Mouse (Mus musculus) adrenal gland, adult 8-10 months (tissue): ENCODE measurements at regions not wholly inside any gene's neighbourhood (a gene's known extent, or its start where the extent isn't known, plus 50 kb on each side); places are given as distances from the start of the nearest gene placed in this dataset.

Experiments used
- DNase-seq: peaks from one replicate; pipeline ENCODE4 v3.0.0; 2022

DNA sequence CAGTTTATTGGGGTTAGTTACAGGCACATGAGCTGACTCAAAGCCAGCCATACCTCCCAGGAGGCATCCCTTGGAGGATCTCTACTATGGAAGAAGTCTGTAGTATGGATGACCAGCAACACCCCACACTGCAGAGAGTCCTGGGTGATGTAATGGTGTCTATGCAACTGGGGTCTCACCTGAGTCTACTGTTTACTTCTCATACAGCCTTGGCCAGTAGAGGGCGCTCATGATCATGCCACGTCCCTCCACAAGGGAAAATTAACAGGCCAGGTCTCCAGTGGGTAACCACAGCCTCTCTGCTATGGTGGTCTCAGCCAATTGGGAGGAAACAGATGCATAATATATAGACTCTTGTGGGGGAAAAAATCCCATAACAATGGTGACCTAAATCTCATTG, 111.7 kb downstream of the Cdh26 start:
- DNase-seq, result no peak

DNA sequence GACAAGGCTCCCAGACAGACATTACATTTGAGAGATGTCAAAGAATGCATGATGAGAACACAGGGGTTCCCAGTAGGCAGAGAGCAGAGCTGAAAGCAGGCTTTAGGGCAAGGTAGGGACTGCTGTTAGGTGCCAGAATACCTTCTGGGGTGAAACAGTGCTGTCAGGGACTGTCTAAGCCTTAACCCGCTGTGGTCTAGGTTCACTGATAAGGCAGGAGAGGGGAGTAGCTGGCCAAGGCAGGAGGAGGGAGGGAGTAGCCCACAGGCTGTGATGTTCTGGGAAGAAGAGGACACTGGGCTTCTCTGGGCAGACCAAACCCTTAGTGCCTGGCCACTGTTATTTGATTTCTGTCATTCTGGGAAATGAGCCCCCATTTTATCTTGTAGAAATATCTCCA, 114.1 kb downstream of the Cdh26 start:
- no peak for DNase-seq

GRCm38 (mm10) chr2:178545601-178546352, 115.4 kb downstream of the Cdh26 start:
- DNase-seq, result no peak

DNA sequence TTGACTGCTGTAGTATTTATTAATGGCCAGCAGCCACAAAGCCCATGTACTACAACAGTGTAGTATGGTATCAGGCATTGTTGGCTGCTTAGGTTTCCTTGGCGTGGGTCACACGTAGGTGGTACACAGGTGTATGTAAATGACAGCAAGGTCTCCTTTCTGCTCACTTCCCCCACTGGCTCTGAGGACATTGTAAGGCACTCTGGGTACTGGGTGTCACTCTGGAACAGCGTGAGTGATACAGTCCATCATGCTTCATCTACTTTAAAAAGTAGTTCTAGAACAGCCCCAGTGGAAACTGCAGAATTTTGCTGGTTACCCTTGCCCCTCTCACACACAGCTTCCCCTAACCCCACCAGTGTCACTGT, 116.0 kb downstream of the Cdh26 start:
- no peak for DNase-seq

DNA sequence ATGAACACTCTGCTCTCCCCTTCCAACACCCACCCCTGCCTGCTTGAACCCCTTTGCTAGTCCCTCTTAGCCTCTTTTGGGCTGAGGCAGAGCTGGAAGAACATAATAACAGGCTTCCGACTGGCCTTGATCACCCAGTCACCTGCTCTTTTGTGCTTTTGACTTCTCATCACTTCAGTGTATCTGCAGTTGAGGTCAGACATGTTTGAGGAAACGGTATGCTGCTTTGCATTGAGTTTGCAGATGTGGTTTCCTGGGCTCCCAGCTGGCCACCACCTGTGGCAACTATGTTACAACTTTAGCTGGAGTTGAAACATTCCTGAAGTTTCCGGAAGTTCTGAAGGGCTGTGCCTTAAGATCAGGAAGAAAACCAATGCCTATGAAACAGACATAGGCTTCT, 116.6 kb downstream of the Cdh26 start:
- DNase-seq, result no peak

- DNase-seq, result no peak
Observed at GRCm38 (mm10) chr2:178548937-178549336, 118.6 kb downstream of the Cdh26 start.

GRCm38 (mm10) chr2:178553736-178554135, 123.4 kb downstream of the Cdh26 start:
- no peak for DNase-seq

GRCm38 (mm10) chr2:178555692-178556340, 125.5 kb downstream of the Cdh26 start:
- DNase-seq, result peak; percentile 29

GRCm38 (mm10) chr2:178557934-178558333, 127.6 kb downstream of the Cdh26 start:
- no peak for DNase-seq

DNA sequence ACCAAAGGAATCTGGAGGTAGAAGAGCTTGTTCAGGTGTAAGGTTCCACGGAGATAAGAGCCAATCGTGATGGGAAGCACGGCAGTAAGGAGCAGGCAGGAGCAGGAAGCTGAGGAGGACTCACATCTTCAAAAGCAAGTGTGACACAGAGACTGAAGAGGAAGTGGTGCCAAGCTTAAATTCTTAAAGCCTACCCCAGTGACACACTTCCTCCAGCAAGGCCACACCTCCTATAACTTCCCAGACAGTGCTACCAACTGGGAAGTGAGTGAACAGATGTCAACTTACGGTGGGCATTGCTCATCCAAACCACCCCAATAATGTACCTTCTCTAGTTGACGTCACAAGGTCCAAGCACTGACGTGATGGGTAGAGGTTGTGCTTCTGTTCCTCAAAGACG, 133.0 kb downstream of the Cdh26 start:
- DNase-seq, result no peak

- no peak for DNase-seq
Observed at GRCm38 (mm10) chr2:178565368-178565818, 135.1 kb downstream of the Cdh26 start.

DNA sequence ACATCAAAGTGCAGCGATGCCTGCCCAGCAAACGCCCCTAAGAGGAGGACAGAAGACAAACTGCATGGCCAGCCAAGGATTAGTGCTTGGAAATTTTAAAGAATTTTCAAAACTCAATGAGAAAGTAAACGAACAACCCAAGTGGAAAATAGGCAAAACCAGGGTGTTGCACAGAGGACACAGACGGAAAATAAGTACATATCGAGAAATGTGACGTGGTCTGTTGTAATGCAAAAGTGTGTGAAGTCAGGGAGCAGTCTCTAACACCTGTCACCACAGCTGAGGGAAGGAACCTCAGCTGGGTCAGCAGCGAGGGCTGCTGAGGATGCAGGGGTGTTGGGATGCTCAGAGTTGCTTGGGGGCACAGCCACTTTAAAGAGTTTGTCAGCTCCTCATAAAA, 137.2 kb downstream of the Cdh26 start:
- no peak for DNase-seq

DNA sequence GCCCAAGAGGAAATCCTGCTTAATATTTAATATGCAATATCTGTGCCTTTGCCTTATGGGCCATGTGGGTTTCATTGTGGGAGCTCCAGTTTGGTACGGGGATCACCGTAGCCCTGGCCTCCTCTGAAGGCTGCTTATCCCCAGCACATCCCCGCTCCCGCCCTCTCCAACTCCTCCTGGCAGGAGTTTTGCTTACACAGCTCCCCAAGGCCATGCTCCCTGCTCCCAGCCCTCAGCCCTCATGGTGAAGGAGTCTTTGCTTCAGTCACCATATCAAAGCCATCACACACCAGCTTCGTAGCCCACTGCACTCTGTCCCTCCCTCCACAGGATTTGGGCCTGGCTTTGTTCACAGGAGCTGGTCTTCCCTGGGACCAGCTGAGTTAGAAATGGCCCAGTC, 142.0 kb downstream of the Cdh26 start:
- peak; percentile 19 for DNase-seq

DNA sequence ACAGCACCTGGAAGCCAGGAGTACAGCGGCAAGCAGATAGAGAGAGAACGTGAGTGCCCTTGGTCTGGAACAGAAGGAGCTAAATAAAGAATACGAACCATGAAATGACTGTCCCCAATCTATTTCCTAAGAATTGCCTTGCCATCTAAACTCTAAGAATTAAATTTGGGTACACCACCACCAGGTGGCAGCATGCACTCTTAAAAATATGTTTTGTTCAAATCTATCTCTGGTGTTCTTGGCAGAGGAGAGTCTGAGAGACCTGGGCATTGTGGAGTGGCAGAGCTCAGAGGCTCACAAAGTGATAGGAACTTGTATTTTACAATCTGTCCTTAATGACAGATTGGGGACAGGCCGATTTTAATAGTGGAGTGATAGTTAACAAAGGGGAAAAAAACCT, 144.5 kb downstream of the Cdh26 start:
- DNase-seq, result peak; percentile 22

GRCm38 (mm10) chr2:178575403-178575802, 145.1 kb downstream of the Cdh26 start:
- no peak for DNase-seq

DNA sequence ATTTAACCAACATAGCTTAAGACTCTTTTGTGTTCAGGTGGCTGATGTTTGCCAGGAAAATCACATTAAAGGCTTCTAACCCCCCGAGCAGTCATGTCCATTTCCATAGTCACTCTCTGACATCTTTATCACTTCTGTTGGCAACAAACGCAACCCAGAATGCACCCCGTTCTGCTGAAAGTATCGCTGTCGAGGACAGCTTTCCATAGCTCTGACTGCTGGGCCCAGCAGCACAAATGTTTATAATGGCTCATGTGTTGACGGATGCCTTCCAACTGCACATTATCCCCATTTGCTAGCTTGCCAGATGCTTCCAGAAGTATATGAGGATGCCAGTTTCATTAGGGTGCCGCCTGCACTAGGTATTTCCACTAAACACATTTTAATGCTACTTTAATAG, 145.7 kb downstream of the Cdh26 start:
- DNase-seq, result no peak

DNA sequence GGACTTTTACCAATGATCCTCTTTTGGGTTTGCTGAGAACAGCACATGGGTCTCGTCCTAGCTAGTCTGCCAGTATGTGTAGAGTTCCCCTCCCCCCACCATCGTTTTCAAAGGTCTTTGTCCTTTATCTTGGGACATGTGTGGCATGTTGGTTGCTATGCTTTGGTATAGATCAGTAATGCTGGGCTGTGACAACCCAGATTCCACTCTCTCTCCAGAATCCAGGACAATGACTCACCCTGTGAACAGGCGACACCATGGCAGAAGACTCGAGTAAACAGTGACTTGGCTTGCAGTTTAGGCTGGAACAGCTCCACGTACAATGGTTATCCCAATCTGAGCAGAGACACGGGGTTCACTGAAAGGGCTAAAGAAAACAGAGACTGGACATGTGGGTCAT, 149.2 kb downstream of the Cdh26 start:
- DNase-seq, result no peak

- peak; percentile 80 for DNase-seq
Observed at GRCm38 (mm10) chr2:178581306-178581705, 151.0 kb downstream of the Cdh26 start.

GRCm38 (mm10) chr2:178584970-178585566, 154.7 kb downstream of the Cdh26 start:
- peak; percentile 13 for DNase-seq

DNA sequence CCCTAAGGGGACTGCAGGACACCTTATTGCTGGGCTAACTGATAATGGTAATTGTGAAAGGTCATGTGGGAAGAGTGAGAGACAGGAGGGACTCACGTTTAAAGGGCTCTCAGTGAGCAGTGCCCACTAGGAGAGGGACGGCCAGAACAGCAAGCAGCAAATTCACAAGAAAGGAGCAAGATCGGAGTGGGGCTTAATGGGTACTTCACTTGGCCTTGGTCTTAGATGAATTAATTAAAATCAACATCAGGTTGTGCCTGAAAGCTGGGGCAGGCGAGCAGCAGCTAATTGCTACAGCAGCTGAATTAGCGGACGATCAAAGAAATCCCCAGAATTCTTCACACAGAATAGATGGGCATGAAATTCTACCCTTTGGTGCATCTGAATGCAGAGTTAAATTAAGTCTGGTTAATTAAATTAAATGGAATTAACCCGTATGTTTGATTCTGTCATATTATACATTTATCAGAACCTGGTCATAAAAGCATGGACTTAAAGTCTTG, 156.9 kb downstream of the Cdh26 start:
- DNase-seq, result no peak

DNA sequence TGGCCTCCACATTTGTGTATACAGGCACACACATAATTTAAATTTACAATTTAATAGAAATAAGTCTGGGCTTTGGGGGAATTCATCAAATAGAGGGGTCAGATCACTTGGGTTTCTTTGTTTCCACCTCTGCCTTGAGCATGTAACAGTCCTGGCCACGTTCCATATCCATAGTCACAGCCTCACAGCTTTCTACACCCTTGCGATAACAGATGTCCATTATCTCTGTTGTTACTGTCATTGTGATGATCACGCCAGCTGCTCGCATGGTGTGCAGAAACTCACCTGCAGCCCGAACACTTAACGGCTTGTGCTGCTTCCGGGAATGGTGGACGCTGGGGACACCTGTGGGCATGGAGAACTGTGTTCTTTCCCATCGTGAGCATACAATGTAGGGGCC, 163.4 kb downstream of the Cdh26 start:
- no peak for DNase-seq

DNA sequence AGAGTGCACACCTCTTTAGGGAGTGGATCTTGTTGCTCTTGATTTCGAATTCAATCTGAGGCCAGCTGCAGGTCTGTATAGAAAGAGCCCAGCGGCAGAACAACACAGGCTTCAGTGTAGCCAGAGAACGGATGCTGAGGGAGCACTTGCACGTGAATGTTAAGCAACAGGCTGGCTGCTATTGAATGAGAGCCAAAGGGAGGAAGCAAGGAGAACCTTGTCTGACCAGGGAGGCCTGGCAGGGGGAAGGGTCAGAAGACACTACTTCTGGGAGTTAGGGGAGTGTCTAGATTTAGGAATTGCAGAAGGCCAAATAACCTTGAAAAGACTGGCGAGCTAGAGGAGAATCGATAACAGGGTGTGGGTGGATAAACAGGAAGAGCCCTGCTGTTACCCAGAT, 163.8 kb downstream of the Cdh26 start:
- no peak for DNase-seq

- no peak for DNase-seq
Observed at GRCm38 (mm10) chr2:178596312-178597083, 166.2 kb downstream of the Cdh26 start.
